Mouse (Mus musculus) left cerebral cortex, adult 9 months (tissue): Measurements from ENCODE around the gene Cfap300.

Experiments used
- DNase-seq, 2 experiments: peaks; one replicate each; pipeline ENCODE4 v3.0.0; 2022; ENCODE audit warnings: low spot score in 2 of 2

The Cfap300 gene

GRCm38 (mm10) chr9:8042338-8043043 is at the start of gene Cfap300:
Gene Cfap300 (minus strand): TSS chr9:8042823.
- DNase-seq: peak; percentile 89 to 96

GRCm38 (mm10) chr9:8078882-8079281 is 36.3 kb upstream of the Cfap300 start:
- no peak for DNase-seq

GRCm38 (mm10) chr9:8074345-8074744 is 31.7 kb upstream of the Cfap300 start:
- peak in 1 of 2 experiments; percentile 39 for DNase-seq

GRCm38 (mm10) chr9:8073203-8073755 is 30.7 kb upstream of the Cfap300 start:
- no peak for DNase-seq

GRCm38 (mm10) chr9:8059636-8060035 is 17.0 kb upstream of the Cfap300 start:
- DNase-seq: no peak

- DNase-seq: no peak
Measured at GRCm38 (mm10) chr9:8054831-8055230, 12.2 kb upstream of the Cfap300 start.

- no peak for DNase-seq
Measured at GRCm38 (mm10) chr9:8043044-8043387, 393 bp upstream of the Cfap300 start.

GRCm38 (mm10) chr9:8035546-8035945 is 7.1 kb downstream of the Cfap300 start:
- DNase-seq: no peak

- DNase-seq: no peak
Measured at GRCm38 (mm10) chr9:8035091-8035490, 7.5 kb downstream of the Cfap300 start.

- no peak for DNase-seq
Measured at GRCm38 (mm10) chr9:8034143-8034542, 8.5 kb downstream of the Cfap300 start.

- DNase-seq: no peak
Measured at GRCm38 (mm10) chr9:8032847-8033246, 9.8 kb downstream of the Cfap300 start.

GRCm38 (mm10) chr9:8018609-8019008 is 24.0 kb downstream of the Cfap300 start:
- no peak for DNase-seq

GRCm38 (mm10) chr9:8017253-8017913 is 25.2 kb downstream of the Cfap300 start:
- DNase-seq: no peak

GRCm38 (mm10) chr9:8004370-8004991 is 38.1 kb downstream of the Cfap300 start, which contains the start of gene Yap1:
Gene Yap1 (minus strand): TSS chr9:8004596.
- peak in 1 of 2 experiments; percentile 68 for DNase-seq

- DNase-seq: peak in 1 of 2 experiments; percentile 37
Measured at GRCm38 (mm10) chr9:8003301-8004271, 39.0 kb downstream of the Cfap300 start.

GRCm38 (mm10) chr9:8002806-8003205 is 39.8 kb downstream of the Cfap300 start:
- no peak for DNase-seq

- no peak for DNase-seq
Measured at GRCm38 (mm10) chr9:8001352-8001751, 41.3 kb downstream of the Cfap300 start.

- no peak for DNase-seq
Measured at GRCm38 (mm10) chr9:7994275-7994674, 48.3 kb downstream of the Cfap300 start.

GRCm38 (mm10) chr9:7992651-7993050 is 50.0 kb downstream of the Cfap300 start:
- no peak for DNase-seq

- no peak for DNase-seq
Measured at GRCm38 (mm10) chr9:7990897-7991296, 51.7 kb downstream of the Cfap300 start.

- DNase-seq: no peak
Measured at GRCm38 (mm10) chr9:7987119-7987518, 55.5 kb downstream of the Cfap300 start.
